Mouse (Mus musculus) cerebellum, adult 2 months (tissue): ENCODE measurements around the gene AU018091. TPM values are rescaled to one million over a fixed set of nuclear protein-coding genes. Genes with fewer than 3 reads are reported as not detected.

Experiments
- DNase-seq, 2 experiments: peaks; one replicate each; pipeline ENCODE4 v3.0.0; 2021
- H3K27ac ChIP-seq: fragments of 200-500 bp; 2 replicates; pipeline ENCODE4 v1.5.1; 2012; ENCODE audit warnings: low read length, control low read depth, inconsistent platforms; ENCODE audit not compliant: insufficient read depth
- H3K27me3 ChIP-seq: fragments of 200-500 bp; 2 replicates; pipeline ENCODE4 v1.6.1; 2012; ENCODE audit warnings: inconsistent platforms, mild to moderate bottlenecking, low read length, moderate library complexity; ENCODE audit not compliant: control insufficient read depth, insufficient read depth
- H3K4me1 ChIP-seq: fragments of 200-500 bp; 2 replicates; pipeline ENCODE4 v1.6.1; 2011; ENCODE audit warnings: low read length; ENCODE audit not compliant: control insufficient read depth, insufficient read depth
- H3K4me3 ChIP-seq: fragments of 200-500 bp; replicated peaks from 2 replicates; pipeline ENCODE3; 2011; ENCODE audit warnings: mild to moderate bottlenecking, low read depth, low read length, control low read depth; ENCODE audit not compliant: insufficient read depth
- CTCF ChIP-seq: fragments of 200-500 bp; IDR thresholded peaks from 2 replicates; pipeline ENCODE4 v1.5.1; 2011; ENCODE audit warnings: low read depth, mild to moderate bottlenecking, control low read depth, low read length, moderate library complexity, borderline replicate concordance; ENCODE audit not compliant: insufficient read depth
- POLR2A ChIP-seq: fragments of 200-500 bp; IDR thresholded peaks from 2 replicates; pipeline ENCODE4 v1.6.1; 2011; ENCODE audit warnings: low read length, control low read depth, borderline replicate concordance; ENCODE audit not compliant: insufficient read depth
- WGBS: fragments of 180-500 bp; shearing (Covaris S2); methylation state at CpG from one replicate; pipeline ENCODE4 v1.1.7; 2018; 5-methylcytosine and 5-hydroxymethylcytosine counted together
- polyA plus RNA-seq: library from polyadenylated mRNA; depleted of rRNA; stranded (reverse); fragments of >200 nt; gene quantifications from 2 replicates; pipeline ENCODE4 v1.2.3, GENCODE M21; 2012

The AU018091 gene
- polyA plus RNA-seq, 1 experiment = not detected

DNA sequence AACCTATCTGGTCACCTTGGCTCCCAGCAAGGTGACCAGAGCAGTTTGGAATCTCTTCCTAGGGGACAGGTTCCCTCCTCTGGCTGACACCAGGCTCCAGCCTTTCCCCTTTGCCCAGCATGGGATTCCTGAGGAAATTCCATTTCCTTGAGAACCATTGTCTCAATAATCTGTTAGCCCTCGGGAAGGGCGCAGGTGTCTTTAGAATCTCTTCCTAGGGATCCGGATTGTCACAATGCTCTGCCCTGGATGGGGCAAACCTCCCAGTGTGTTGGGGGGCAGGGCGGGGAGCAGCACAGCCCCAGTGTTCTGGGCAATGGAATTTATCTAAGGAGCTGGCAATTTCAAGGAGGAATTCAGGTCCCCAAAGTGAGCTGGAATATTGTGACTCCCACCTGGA lies 37.5 kb upstream of the AU018091 start:
- DNase-seq = no peak
- no peak overlapping the region for H3K4me3 ChIP-seq
- WGBS = 6% methylated on average over 4 of the region's 4 CpGs
- no peak for TF ChIP-seq CTCF
- no peak for TF ChIP-seq POLR2A
- H3K4me1 ChIP-seq = no peaks in the 10 kb centered on the region
- H3K27ac ChIP-seq = no peak overlapping the region
- H3K27me3 ChIP-seq = no peaks in the 10 kb centered on the region

DNA sequence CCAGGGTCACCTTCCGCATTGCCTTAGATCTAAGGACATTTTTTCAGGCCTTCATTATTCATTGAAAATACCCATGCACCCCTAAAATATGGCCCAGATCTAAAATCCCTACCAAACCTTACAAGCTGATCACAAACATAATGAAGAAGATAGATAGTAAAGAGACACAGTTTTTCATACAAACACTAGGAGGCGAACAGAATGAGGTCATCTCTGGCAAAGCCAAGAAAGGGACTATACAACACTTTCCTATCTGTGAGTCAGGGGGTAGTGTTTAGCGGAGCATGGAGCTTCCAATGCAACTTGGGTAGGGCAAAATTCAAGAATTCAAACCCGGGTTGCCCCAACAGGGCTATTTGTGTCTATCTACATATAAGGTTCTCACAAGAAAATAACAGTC lies 35.6 kb upstream of the AU018091 start:
- no peaks in the 10 kb centered on the region for H3K4me1 ChIP-seq
- no peak for TF ChIP-seq POLR2A
- TF ChIP-seq CTCF = no peak
- WGBS = 84% methylated on average over 4 of the region's 4 CpGs

GRCm38 (mm10) chr7:3203890-3204289 lies 34.9 kb upstream of the AU018091 start:
- Histone ChIP-seq H3K27ac (no peak overlapping the region), H3K27me3 (no peaks in the 10 kb centered on the region), H3K4me3 (no peak overlapping the region), H3K4me1 (no peaks in the 10 kb centered on the region)
- DNase-seq = no peak
- 30% methylated on average over 3 of the region's 3 CpGs for WGBS
- TF ChIP-seq CTCF (no peak), POLR2A (no peak)

More for the DNA sequence above, 35.6 kb upstream of the AU018091 start:
- Histone ChIP-seq H3K4me3 (no peak overlapping the region), H3K27me3 (no peaks in the 10 kb centered on the region), H3K27ac (no peak overlapping the region)
- DNase-seq = no peak

DNA sequence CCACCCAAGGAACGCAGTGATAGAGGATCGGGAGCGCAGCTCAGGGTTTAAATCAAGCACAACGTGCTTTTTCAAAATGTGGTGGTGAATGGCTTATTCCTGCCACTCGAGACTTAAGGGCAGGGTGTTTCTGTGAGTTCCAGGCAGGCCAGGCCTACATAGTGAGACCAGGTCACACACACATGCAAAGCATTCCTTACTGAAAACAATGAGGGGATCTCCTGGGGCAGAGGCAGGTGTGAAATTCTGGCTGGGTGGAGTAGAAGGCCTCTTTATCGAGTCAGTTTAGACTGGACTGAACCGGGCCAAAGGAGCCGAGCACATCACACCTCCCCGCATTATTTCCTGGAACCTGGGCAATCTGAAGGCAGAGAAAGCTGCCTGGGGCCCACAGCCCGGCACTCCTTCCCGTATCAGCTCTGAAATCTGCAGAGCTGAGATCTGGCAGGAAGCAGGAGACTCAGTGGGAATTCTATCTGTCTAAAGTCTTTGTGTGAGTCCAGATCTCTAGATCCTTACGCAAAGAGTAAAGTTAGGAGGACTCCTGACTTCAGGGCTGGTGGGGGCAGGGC lies 32.2 kb upstream of the AU018091 start:
- TF ChIP-seq POLR2A (no peak), CTCF (no peak)
- DNase-seq = no peak
- H3K4me1 ChIP-seq = no peaks in the 10 kb centered on the region
- 41% methylated on average over 12 of the region's 12 CpGs for WGBS
- H3K27ac ChIP-seq = no peak overlapping the region
- H3K27me3 ChIP-seq = no peaks in the 10 kb centered on the region
- H3K4me3 ChIP-seq = no peak overlapping the region

- Histone ChIP-seq H3K4me1 (no peaks in the 10 kb centered on the region), H3K27ac (no peak overlapping the region), H3K27me3 (no peaks in the 10 kb centered on the region), H3K4me3 (no peak overlapping the region)
- 47% methylated on average over 11 of the region's 11 CpGs for WGBS
- DNase-seq = no peak
- no peak for TF ChIP-seq POLR2A
- no peak for TF ChIP-seq CTCF
Observed at GRCm38 (mm10) chr7:3198884-3199283, 29.9 kb upstream of the AU018091 start.

DNA sequence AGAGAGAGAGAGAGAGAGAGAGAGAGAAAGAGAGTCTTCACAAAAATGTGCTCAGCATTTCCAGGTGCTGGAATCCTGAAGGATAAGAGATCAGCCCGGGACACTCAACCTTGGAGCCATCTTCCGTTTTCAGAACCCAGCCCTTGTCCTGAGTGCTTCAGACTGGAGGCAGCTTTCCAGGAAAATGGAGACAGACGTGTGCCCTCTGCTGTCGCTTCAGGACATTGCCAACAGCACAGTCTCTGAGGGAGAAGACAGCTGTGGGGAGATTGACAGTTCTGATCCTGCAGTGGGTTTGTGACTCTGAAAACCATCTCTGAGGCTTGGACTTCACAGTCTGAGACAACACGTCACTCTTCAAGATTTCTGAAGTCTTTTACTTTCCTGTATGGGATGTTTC lies 26.8 kb upstream of the AU018091 start:
- Histone ChIP-seq H3K4me1 (no peaks in the 10 kb centered on the region), H3K4me3 (no peak overlapping the region), H3K27ac (no peak overlapping the region), H3K27me3 (no peaks in the 10 kb centered on the region)
- no peak for DNase-seq
- TF ChIP-seq CTCF (no peak), POLR2A (no peak)
- 69% methylated on average over 5 of the region's 5 CpGs for WGBS

GRCm38 (mm10) chr7:3194531-3194930 lies 25.5 kb upstream of the AU018091 start:
- Histone ChIP-seq H3K27me3 (no peaks in the 10 kb centered on the region), H3K4me3 (no peak overlapping the region), H3K4me1 (no peaks in the 10 kb centered on the region), H3K27ac (no peak overlapping the region)
- 79% methylated on average over 4 of the region's 4 CpGs for WGBS
- TF ChIP-seq POLR2A (no peak), CTCF (no peak)
- no peak for DNase-seq

GRCm38 (mm10) chr7:3193905-3194304 lies 24.9 kb upstream of the AU018091 start:
- WGBS = 13% methylated on average over 6 of the region's 6 CpGs
- Histone ChIP-seq H3K27ac (no peak overlapping the region), H3K27me3 (no peaks in the 10 kb centered on the region), H3K4me1 (no peaks in the 10 kb centered on the region), H3K4me3 (no peak overlapping the region)
- no peak for TF ChIP-seq CTCF
- TF ChIP-seq POLR2A = no peak
- no peak for DNase-seq
